Mouse (Mus musculus) NIH3T3 (cell line): ENCODE data around the gene Adgrl4.

ENCODE experiments used
- DNase-seq: peaks from one replicate; pipeline ENCODE4 v3.0.0-alpha.2; 2012; ENCODE audit warnings: low read depth

Adgrl4 gene

DNA sequence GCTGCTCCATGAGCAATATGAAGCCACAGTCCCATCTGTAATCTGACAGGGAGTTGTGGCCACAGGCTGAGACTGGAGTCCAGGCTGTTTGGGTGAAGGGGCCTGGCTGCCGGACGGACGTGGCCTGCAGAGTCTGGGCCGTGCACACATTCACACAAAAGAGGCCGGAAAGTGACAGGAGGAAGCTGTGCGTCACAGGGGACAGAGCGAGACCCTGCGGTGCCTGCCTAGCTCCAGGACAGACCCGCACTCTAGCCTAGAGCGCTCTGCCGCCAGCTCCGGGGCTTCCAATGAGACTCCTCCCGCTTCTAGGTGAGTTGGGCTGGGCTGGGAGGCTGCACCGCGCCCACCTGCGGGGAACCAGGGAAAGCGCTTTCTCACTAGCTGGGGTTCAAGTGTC, at the start of gene Adgrl4:
Adgrl4 (plus strand) TSS at position 195 of the 400 bp plus-strand sequence.
- DNase-seq, result no peak

DNA sequence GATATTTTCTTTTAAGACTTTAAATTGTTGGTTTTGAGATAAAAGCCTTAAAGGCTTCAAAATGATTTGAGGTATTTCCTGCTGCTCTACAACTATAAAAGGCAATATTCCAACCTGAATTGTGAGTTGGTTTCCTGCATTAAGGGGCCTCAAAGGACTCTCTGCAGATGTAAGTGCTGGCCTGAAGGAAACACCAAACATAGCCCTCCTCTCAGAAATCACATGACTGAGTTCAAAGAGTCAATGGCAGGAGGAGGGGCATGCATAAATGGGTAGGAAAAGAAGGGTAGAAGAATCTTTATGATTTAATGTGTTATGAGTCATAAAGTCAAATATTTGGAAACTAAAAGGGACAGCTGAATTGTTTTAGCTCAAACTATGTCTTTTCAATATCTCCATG, 46.8 kb upstream of the Adgrl4 start:
- no peak for DNase-seq

DNA sequence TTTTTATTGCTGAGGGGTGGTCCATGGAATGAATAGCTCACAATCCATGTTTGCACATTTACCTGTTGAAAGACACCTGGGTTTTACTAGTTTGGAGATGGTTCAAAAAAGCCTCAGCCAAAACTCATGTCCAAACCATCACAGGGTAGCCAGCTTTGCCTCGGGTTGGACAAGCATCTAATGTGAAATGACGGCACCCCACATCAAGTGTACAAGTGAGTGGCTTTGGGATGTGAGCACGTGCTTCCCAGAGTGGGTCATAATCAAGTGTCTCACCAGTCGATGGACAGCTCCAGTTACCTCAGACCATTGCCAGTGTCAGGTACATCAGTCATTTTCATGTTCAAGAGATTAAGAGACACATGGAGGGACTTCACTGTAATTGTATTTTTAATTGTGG, 44.8 kb upstream of the Adgrl4 start:
- DNase-seq, result no peak

DNA sequence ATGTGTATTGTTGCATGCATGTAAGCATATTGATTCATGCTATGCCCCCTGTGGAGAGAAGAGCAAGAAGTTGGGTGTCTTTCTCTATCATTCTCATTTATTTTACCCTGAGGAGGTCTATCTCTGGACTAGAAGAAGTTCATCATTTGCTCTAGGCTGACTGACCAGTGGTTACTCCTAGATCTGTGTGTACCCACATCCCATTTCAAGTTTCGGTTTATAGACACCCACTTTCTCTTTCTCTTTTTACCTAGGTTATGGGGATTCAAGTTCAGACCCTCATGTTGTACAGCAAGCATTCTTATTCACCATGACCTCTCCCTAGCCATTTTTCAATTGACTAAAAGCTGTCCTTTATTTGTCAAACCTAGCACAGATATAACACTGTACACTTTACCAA, 44.4 kb upstream of the Adgrl4 start:
- no peak for DNase-seq

DNA sequence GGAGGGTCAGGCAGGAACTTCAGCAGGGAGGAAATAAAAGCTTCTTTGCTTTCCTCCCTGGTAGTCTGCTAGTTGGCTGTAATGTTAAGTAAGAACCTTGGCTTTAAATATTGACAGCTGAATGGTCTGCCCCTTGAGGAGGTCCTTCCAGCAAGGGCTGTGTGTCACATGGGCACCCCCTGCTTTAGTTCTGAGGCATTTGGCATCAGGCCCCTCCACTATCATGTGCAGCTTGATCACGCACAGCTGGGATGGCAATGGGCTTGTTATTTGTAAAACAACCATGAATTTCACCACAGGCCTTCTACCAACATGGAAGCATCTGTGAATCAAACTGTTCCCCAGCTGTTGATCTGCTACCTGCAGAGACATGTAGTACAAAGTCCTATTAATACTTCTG, 38.4 kb upstream of the Adgrl4 start:
- DNase-seq, result peak; percentile 63

DNA sequence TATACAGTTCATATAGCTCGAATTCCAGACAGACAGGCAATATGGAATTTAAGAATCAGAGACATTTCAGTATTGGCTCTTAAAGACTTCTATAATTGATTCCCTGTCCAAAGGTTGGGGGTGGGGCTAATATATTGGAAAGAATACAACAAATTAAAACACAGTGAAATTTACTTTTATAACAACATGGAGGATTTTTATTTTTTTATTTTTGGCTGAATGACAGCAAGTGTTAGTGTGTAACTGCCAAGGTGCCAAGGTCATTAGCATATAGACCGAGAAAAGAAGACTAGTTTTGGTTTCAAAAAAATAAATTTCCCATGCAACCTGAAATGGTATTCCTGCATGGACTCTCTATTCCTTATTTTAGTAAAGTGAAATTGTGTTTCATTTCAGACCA, 26.7 kb upstream of the Adgrl4 start:
- no peak for DNase-seq

DNA sequence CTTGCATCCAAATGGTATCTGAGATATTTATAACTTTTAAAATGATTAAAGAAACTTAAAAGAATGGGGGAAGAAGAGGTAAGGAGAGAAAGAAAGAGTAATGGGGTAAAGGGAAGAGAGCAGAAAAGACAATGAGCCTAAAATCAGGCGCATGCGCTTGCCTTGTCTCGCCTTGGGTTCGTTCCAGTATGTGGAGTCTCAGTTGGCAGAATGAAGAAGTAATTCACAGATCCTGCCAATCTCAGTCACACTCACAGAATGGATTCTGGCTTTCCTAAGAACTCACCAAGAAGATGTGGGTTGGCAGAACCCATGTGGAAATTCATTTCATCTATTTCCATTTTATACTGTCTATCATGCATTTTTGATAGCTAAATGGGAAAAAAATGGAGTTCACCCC, 26.2 kb upstream of the Adgrl4 start:
- no peak for DNase-seq

DNA sequence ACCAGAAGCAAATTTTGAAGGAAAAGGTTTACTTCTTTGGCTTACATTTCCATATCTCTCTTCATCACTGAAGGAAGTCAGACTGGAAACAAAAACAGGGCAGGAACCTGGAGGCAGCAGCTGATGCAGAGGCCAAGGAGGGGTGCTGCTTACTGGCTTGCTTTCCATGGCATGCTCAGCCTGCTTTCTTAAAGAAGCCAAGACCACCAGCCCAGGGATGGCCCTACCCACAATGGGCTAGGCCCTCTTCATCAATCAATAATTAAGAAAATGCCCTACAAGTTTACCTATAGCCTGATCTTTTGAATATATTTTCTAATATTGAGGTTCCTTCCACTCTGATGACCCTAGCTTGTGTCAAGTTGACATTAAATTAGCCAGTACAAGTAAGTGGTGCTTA, 20.8 kb upstream of the Adgrl4 start:
- DNase-seq, result no peak

DNA sequence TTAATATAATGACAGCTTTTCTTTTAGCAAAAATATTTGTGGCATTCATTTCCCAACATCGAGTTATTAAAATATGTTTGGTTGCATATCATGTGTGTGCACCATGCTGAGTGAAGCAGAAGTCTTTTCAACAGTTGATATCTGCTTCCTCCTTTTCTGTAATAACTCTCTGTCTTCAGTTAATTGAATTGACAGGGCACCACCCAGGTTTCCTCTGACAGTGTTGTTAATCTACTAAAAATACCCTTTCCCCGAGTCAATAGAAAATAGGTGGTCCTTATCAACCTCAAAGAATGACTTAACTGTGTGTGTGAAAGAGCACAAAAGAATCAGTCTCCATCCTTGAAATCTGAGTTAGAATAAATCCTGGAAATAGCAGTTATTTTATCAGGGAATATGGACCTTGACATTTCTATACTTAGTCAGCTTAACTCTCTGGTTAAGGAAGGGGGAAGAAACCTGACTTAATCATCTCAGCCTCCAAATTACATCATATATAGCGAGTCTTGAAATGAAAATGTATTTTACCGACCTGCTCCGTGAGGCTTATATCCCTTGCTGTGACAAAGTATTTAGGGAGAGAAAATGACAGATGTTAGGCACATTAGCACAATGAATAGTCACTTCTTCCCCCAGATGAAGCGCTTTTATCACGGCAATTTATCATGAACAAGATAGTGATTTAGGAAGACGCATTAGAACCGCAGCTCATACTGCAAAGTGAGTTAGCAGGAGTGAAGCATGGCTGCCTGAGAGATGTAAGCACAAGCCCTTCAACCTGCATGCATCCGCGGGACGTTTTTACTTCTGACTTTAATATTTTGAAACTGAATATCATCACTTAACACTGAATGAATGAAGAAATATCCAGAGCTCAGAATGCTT, 19.8 kb upstream of the Adgrl4 start:
- no peak for DNase-seq

DNA sequence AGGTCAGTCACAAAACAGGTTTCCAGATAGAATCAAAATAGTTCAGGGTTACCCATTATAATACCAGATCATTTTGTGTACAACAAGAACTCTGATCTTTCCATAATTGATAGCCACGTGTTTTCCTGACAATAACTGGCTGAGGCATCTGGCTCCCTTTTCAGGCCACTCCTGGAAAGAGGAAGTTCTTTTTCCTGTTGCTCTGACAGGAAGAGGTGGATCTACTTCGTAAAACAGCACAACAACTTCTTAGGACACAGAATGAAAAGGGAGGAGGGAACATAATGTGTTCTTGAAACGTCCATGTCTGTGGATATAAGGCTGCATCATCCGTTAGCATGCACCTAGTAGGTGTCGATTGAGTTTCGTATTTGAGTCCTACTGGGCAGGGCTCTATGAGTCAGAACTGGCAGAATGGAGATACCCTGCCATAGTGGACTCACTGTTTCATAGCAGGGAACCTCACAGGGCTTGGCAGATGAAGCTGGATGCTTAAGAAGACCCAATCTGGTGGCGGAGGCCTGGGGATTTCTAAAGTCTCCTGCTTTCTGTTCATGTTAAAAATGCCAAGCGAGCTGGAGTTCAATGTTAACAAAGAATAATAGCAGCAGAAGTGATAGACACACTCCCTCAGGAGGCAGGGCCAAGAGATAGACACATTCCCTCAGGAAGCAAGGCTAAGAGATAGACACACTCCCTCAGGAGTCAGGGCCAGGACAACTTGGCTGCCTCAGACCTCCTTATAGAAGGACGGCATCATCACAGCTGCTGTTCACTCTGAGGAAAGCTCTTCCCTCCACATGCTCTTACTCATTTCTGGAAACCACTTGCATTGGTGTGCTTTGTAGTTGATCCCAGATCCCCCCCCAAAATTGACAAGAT, 13.1 kb upstream of the Adgrl4 start:
- peak; percentile 26 for DNase-seq

DNA sequence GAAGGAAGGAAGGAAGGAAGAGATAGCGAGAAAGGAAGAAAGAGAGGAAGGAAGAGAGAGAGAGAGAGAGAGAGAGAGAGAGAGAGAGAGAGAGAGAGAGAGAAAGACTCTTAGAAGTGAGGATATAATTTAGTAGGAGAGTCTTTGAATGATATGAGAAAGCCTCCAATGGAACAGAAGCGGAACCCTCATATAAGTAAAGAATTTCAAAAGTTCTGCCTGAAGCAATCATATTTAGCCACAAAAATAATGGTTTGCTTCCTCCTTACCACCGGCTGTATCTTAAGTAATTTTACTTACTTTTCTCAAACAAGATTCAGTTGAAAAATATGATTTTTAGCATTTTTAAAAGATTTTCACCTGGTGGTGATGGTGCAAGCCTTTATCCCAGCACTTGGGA, 7.6 kb upstream of the Adgrl4 start:
- no peak for DNase-seq

DNA sequence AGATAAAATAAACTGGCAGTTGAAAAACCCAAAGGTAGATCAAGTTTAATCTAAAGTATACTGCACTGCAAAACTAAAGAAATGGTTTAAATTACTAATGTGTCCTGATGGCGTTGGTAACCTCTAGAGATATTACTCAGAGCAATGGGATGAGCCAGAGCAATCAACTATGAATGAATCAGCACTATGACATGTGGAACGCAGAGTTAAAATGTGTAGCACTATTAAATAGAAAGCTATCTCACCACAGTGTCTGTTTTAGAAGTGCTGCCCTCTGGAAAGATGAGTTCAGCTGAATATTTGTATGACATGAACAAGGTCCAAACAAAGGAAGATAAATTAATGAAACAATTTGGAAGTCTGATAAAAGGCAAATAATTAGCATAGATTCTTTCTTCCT, 6.2 kb upstream of the Adgrl4 start:
- DNase-seq, result peak; percentile 63

DNA sequence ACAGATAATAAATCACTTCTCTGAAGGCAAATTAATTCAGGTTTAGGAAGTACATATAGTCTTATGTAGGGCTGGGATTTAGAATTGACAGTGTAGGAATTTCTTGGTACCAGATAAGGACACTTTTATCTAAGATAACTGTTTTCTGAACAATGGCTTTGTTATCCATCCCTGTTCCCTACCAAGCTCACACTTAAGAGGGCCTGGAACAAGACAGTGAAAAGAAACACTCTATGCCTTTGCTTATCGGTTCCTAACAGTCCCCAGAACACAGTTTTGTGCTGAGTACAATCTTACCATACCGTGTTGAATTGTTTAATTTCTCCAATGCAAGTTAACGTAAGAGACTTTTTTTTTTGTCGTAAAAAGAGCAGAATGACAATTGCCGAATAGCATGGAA, 677 bp downstream of the Adgrl4 start:
- no peak for DNase-seq

DNA sequence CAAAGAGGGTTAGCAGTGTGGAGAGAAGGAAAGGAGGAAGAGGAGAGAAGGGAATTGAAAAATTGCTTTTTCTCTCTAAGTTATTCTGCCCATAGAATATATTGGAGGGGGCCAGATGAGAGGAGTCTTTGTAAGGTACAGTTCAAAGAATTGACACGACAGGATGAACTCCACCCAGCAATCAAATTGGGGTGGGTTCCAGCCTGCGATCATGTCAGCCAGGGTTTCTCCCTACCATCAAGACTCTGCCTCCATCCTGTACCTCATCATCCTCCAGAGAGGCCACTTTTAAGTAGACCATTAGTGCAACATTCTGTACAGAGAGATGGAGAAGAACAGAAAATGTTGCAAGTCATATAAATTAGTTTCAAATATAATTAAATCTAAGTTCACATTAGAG, 2.3 kb downstream of the Adgrl4 start:
- DNase-seq, result no peak

DNA sequence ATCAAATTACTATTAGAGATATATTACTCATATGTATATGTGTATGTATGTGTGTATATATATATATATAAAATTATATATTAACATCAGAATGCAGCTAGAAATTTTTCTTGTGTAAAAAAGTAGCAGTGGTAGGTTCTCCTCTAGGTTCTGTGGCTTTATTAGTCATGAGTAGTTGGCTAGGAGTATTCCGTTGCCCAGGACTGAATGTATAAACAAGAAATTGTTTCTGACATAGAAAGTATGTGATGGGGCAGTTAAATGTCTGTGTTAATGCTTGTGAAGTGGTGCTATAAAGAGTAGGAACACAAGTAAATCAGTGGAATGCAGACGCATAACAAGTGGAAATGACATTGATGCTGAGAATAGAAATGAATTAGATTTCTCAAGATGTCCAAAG, 4.3 kb downstream of the Adgrl4 start:
- DNase-seq, result peak; percentile 51

DNA sequence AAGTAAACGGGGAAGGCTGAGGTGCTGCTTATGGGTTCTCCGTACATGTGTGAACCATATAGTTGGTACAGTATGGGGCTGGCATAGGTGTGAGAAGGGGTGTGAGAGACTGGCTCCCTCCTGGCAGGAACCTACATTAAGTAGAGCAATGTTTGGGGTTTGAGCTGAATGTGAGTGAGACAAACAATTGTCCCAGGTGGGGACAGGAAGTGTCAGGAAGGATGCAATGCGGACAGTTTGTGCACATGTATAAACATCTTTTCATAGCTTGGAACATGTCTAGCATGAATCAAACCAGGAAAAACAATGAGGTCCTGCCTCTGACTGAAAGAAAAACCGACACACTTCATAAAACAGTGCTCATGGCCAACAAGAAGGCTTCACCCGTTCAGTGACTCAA, 5.8 kb downstream of the Adgrl4 start:
- DNase-seq, result no peak

DNA sequence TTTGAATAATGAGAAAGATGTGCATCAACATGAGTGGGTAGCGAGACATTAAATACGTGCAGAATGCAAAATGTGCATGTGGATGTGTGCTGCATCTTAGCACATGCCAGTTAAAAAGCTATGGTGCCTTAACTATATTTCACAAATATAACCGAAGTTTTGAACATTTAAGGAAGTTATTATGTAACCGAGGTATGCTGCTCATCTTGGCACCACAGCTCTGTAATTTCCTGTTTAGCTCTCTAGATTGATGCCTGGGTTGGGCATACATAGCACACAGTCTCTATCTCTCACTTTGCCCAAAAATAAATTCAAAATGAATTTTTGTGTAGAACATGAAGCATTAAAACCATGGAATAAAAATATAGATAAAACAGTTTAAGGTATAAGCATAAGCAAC, 6.6 kb downstream of the Adgrl4 start:
- no peak for DNase-seq

DNA sequence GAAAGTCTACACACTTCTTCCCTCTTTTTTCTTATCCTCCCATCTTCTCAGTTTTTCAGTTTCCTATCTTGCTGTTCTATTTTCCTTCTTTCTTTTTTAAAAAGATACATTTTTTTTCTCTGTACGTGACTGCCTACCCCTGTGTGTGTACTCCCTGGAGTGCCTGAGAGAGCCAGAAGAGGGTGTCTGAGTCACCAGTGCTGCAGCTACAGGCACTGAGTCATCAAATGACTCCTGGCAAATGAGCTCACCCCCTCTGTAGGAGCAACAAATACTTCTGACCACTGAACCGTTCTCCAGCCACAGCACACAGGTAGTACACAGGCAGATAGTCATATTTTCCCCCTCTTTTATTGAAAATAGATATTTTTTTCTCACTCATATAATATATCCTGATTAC, 8.2 kb downstream of the Adgrl4 start:
- peak; percentile 81 for DNase-seq

DNA sequence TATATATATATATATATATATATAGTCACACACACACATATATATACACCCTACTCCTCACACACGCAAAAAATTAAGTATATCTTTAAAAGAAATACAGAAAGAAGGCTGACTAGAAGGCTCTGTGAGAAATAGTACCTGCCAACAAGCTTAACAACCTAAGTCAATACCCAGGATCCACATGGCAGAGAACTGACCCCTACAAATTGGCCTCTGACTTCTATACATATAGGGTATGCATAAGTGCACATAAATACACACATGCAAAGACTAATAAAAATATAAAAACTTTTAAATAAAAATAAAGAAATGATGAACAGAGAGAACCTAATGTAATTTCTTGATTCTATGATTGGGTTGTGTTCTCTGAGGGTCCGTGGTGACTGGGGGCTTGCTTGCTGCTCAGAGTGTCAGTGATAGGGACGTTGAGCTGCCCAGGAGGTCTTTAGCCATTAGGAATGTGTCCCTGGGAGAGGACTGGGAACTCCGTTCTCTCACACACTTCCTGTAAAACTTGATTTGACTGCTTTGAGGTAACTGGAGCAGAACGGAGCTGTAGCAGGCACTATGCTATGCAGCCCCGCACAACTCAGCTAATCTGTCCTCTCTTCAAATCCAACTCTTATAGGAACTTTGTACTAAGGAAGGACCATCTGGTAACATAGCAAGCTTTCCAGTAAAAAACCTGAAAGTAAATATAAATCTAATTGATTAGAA, 17.5 kb downstream of the Adgrl4 start:
- no peak for DNase-seq

DNA sequence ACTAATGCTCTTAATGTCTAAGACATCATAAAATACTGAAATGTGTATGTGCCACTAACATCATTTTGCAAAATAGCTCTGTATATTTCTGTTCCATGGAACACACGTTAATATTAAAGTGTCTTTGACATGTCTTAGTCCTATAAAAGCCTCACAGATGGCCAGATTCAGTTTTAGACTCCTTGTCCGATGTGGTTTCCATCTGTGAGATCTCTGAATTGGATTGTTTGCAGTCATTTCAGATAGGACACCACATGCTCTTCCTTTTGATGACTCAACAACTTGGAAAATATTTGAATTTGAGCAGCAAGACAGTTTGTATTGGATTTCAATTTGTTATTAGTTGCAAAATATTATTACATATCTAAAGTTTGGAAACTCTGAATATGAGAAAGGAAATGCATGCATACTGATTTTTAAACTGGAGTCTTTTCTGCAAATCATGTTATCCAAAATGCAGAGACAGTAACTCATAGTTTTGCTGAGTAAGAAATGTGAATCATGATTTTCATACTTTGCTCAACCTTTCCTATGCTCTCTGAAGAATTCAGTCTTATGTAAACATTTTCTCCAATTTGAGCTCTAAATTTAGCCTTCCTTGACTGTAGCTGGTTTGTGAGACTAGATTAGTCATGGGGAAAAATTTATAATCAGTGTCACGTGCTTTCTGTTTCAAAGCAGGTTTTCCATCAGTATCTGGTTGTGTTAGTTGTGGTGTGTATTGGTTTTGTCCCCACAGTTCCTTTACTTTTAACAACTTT, 21.9 kb downstream of the Adgrl4 start:
- DNase-seq, result peak; percentile 78

DNA sequence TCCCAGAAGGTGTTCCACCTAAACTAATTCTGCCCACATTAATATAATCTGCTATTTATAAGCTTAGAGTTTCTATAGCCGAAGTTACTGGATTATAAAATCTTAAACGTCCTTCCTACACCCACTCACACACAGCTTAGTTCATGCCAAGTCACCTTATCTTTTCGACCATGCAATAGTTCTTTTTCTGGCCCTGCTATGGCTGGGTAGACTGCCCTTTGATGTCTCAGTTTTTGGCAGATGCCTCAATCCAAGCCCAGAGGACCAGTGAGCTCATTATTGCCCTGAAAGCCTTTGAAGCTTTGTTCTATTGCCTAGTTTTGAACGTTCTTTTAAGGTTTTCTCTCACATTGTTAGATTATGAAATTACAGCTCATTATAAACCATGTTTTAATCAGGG, 27.5 kb downstream of the Adgrl4 start:
- no peak for DNase-seq

DNA sequence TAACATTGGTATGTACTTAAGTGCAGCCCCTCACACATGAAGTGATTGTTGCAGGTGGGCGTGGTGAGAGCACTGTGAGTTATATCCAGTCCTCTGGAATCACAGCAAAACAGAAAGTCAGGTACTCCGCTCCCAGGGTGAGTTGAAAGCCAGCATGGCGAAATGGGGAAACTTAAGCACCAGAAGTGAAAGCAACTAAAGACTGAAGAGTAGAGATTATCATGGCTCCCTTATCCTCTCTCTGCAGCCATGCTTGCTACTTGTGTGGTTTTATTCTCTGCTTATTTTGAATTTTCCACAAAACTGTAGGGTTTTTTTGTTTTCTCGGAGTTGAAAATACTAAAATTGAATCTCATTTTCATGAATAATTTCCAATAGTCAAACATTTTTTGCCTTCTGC, 51.2 kb downstream of the Adgrl4 start:
- no peak for DNase-seq
